Comparison of ENCODE assay signal across 11 mouse cellular contexts in the genomic region with DNA sequence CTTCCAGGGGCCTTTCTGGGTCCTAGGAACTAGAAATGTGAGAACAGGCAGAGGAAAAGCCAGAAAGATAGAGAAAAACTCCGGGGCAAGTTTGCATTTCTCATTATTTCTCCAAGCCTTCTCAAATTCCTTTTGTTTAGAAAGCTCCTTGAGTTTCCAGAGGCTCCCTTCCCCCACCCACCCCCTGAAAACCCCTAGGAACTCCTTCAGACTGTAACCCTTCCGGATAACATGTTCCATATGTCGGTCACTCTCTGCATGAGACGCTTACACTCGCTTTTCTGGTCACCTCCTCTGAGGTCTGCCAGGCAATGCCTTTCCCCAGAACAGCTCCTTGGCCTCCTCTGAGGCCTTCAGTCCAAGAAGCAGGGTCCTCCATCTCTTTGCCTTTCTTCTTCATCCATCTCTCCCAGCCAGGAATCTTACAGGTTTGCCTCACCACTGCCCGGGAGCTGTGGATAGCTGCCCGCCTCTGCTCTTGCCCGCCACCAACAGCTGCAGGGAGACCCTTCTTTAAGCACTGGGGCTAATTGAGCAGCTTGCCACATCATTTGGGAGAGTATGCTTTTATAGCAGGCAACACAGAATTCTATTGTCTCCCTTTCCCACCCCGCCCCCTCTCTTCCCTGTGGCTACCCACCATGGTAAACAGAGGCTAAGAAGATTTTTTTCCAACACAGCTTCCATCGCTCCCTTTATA. TPM values are rescaled to one million over a fixed set of nuclear protein-coding genes. Genes with fewer than 3 reads are reported as not detected.
DNase-seq lines count a peak whose midpoint lies in the region; ATAC-seq and TF ChIP-seq lines count a peak whose summit lies in the region.
"Had no signal": no experiment of that assay in that cellular context is flagged by ENCODE, and none has a peak within 500 bp of the region (broad histone marks: within the 10 kb centered on the region; RNA-seq: fewer than 3 reads in every experiment).

No protein-coding gene starts in this region.

- H3K36me3 ChIP-seq in forebrain, embryonic 12.5 days (replicated peaks), result no peaks in the 10 kb centered on the region
- H3K36me3 ChIP-seq in forebrain, embryonic 14.5 days (ENCODE audit: control insufficient read depth, insufficient read depth, low read length), result no peaks in the 10 kb centered on the region
- no peaks in the 10 kb centered on the region for H3K36me3 ChIP-seq in kidney, embryonic 15.5 days
- H3K36me3 ChIP-seq in kidney, adult 2 months (ENCODE audit: control insufficient read depth, insufficient read depth, low read length), result no peaks in the 10 kb centered on the region

- no peak for TF ChIP-seq POLR2A in kidney, adult 2 months (IDR thresholded peaks at IDR 0.05; ENCODE audit: low read depth, low read length)

- H3K4me3 ChIP-seq in forebrain, embryonic 12.5 days (replicated peaks), result no peak overlapping the region
- no peak overlapping the region for H3K4me3 ChIP-seq in forebrain, embryonic 14.5 days (ENCODE audit: low read depth, low read length)
- H3K4me3 ChIP-seq in kidney, embryonic 15.5 days (replicated peaks), result no peak overlapping the region
- no peak overlapping the region for H3K4me3 ChIP-seq in kidney, adult 2 months (ENCODE audit: insufficient read depth, low read depth, low read length)

- H3K4me1 ChIP-seq in forebrain, embryonic 12.5 days, result peaks cover 16% of the 10 kb centered on the region
- H3K4me1 ChIP-seq in forebrain, embryonic 14.5 days (ENCODE audit: control insufficient read depth, insufficient read depth, low read length), result no peaks in the 10 kb centered on the region
- peaks cover 62% of the 10 kb centered on the region for H3K4me1 ChIP-seq in kidney, embryonic 15.5 days
- H3K4me1 ChIP-seq in kidney, adult 2 months (ENCODE audit: control insufficient read depth, insufficient read depth, low read length), result no peaks in the 10 kb centered on the region

- no peak for ATAC-seq in forebrain, embryonic 12.5 days (ENCODE audit: low FRiP score)
- ATAC-seq in forebrain, embryonic 14.5 days, result no peak
- peak; percentile 72 for ATAC-seq in kidney, embryonic 15.5 days (replicated peaks; ENCODE audit: low FRiP score)
- ATAC-seq in CD4-positive, CD25-positive, alpha-beta regulatory T cell, adult 4 months, result no peak

- no peaks in the 10 kb centered on the region for H3K27me3 ChIP-seq in forebrain, embryonic 12.5 days
- no peaks in the 10 kb centered on the region for H3K27me3 ChIP-seq in forebrain, embryonic 14.5 days (replicated peaks; ENCODE audit: control insufficient read depth, insufficient read depth, low read length)
- no peaks in the 10 kb centered on the region for H3K27me3 ChIP-seq in kidney, embryonic 15.5 days
- no peaks in the 10 kb centered on the region for H3K27me3 ChIP-seq in kidney, adult 2 months (replicated peaks; ENCODE audit: control insufficient read depth, insufficient read depth, low read length)

- no peak overlapping the region for H3K9ac ChIP-seq in forebrain, embryonic 12.5 days
- no peak overlapping the region for H3K9ac ChIP-seq in forebrain, embryonic 14.5 days (ENCODE audit: low read length)
- H3K9ac ChIP-seq in kidney, embryonic 15.5 days, result no peak overlapping the region

- 50% methylated on average over 10 of the region's 10 CpGs for WGBS in forebrain, embryonic 12.5 days
- WGBS in forebrain, embryonic 14.5 days, result 52% methylated on average over 10 of the region's 10 CpGs
- 36% methylated on average over 10 of the region's 10 CpGs for WGBS in kidney, embryonic 15.5 days
- WGBS in kidney, adult 2 months, result 64% methylated on average over 10 of the region's 10 CpGs

- H3K9me3 ChIP-seq in forebrain, embryonic 12.5 days, result no peaks in the 10 kb centered on the region
- H3K9me3 ChIP-seq in forebrain, embryonic 14.5 days (replicated peaks; ENCODE audit: control insufficient read depth, low read length), result no peaks in the 10 kb centered on the region
- no peaks in the 10 kb centered on the region for H3K9me3 ChIP-seq in kidney, embryonic 15.5 days (replicated peaks)

- no peak overlapping the region for H3K4me2 ChIP-seq in forebrain, embryonic 12.5 days
- H3K4me2 ChIP-seq in forebrain, embryonic 14.5 days (ENCODE audit: low read length), result no peak overlapping the region
- no peak overlapping the region for H3K4me2 ChIP-seq in kidney, embryonic 15.5 days

- no peak for TF ChIP-seq CTCF in kidney, adult 2 months (conservative IDR thresholded peaks at IDR 0.05; ENCODE audit: insufficient read depth, insufficient read length, low read depth, low read length)

- peak overlapping the region; percentile 25; the same call in 1 of the 2 replicates for H3K27ac ChIP-seq in forebrain, embryonic 12.5 days
- no peak overlapping the region for H3K27ac ChIP-seq in forebrain, embryonic 14.5 days (ENCODE audit: low read depth, low read length)
- peak overlapping the region; percentile 89 for H3K27ac ChIP-seq in kidney, embryonic 15.5 days
- no peak overlapping the region for H3K27ac ChIP-seq in kidney, adult 2 months (ENCODE audit: insufficient read depth, low read depth, low read length)

- DNase-seq in forebrain, embryonic 14.5 days (ENCODE audit: low spot score), result no peak
- DNase-seq in kidney, adult 2 months, result no peak
- peak; percentile 66 for DNase-seq in embryo, embryonic 10 days (ENCODE audit: low spot score)
- DNase-seq in hindlimb bud, embryonic 11.5 days (ENCODE audit: extremely low spot score, low read depth, low spot score), result peak; percentile 86
- no peak for DNase-seq in thymus, postnatal 25 days
- DNase-seq: gastrocnemius, postnatal 25 days; kidney, postnatal 10 days; layer of hippocampus, postnatal 36 days had no signal

RNA-seq across cellular contexts. Expression of a gene that starts 51.6 kb away (rescaled TPM):
- polyA plus RNA-seq in forebrain, embryonic 12.5 days (2016; fragmentation: Nextera tagmentation; extraction: Ambion mirVana), result 2.8 and 3.2 TPM in 2 replicates
- polyA plus RNA-seq in forebrain, embryonic 14.5 days (2014; fragmentation: Nextera tagmentation; extraction: Ambion mirVana), result 3.4 and 4.2 TPM in 2 replicates
- polyA plus RNA-seq in kidney, embryonic 15.5 days (2015; fragmentation: Nextera tagmentation; extraction: Ambion mirVana), result 16.2 and 16.6 TPM in 2 replicates
- polyA plus RNA-seq in kidney, adult 2 months (2012; rRNA removed), result 3.4 and 4.1 TPM in 2 replicates
- polyA plus RNA-seq in CD4-positive, CD25-positive, alpha-beta regulatory T cell, adult 4 months (2017; shearing (Covaris generic)), result not detected

Comparison
In these comparisons a context has a peak if more than half of its experiments do, and no peak if none do; other contexts are left out.
1. H3K27ac ChIP-seq: peak in forebrain, embryonic 12.5 days (single experiment) and kidney, embryonic 15.5 days (single experiment); none in forebrain, embryonic 14.5 days (single experiment) and kidney, adult 2 months (single experiment).
2. DNase-seq: peak in embryo, embryonic 10 days (single experiment) and hindlimb bud, embryonic 11.5 days (single experiment); none in forebrain, embryonic 14.5 days (single experiment), kidney, adult 2 months (single experiment) and thymus, postnatal 25 days (single experiment).